Mouse (Mus musculus) heart, adult 11 months (tissue): ENCODE measurements around the gene Gm20671.
A peak's percentile ranks its signal among the peaks of the same experiment; 100 is the strongest.
"Not testable (repeated sequence)": the region's sequence is repeated elsewhere in the genome, so short reads cannot be mapped to it uniquely, and the experiment has no call there.

Experiments used
- DNase-seq: peaks from one replicate; pipeline ENCODE4 v3.0.0; 2022

Gm20671 gene

DNA sequence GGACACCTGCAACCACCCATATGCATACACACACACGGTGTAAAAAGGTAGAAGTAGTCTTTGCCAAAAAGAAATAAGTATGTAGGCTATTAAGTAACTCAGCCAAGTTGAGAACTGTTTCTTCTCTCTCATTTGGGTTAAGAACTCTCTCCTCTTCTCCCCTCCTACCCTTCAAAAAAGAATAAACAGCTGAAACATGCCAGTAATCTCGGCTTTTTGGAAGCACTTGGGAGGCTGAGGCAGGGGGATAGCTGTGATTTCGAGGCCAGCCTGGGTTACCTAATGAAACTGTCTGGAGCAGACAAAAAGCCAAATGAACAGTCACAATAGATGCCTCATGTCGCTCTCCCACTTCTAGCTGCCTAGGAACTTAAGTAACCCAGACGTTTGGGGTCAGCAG, 42.2 kb downstream of the Gm20671 start:
- DNase-seq: no peak

DNA sequence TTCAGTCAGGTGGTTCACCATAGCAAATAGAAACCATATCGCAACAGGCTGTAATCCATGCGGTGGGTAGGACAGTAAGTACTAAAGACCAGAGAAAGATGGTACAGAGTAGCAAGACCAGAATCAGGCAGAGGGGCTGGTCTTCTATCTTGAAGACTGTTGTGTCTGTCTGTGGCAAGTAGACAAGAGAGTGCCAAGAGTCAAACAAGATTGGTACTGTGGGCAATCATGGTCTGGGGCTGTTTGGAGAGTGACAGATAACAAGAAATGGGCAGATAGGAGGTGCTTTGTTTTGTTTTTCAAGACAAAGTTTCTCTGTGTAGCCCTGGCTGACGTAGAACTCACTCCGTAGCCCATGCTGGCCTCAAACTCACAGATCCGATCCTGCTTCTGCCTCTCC, 45.3 kb downstream of the Gm20671 start:
- no peak for DNase-seq

GRCm38 (mm10) chr5:32778168-32778567, 48.7 kb downstream of the Gm20671 start:
- DNase-seq: no peak

DNA sequence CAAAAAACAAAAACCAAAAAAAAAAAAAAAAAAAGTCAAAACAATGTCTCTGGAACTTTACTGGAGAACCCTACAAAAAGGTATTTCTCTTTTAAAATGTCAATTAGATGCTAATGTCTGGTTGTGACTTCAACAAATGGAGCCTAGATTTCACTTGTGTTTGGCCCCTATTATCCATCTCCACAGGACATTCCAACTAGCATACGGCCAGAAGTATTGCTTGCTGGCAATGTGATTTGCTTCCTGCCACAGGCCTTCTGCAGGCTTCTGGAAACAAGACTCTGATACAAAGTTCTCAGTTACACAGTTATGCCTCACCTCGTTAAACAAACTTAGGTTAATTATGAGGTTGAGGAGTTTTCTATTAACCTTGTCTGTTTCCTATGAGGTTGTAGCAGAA, 54.5 kb downstream of the Gm20671 start:
- DNase-seq: no peak

DNA sequence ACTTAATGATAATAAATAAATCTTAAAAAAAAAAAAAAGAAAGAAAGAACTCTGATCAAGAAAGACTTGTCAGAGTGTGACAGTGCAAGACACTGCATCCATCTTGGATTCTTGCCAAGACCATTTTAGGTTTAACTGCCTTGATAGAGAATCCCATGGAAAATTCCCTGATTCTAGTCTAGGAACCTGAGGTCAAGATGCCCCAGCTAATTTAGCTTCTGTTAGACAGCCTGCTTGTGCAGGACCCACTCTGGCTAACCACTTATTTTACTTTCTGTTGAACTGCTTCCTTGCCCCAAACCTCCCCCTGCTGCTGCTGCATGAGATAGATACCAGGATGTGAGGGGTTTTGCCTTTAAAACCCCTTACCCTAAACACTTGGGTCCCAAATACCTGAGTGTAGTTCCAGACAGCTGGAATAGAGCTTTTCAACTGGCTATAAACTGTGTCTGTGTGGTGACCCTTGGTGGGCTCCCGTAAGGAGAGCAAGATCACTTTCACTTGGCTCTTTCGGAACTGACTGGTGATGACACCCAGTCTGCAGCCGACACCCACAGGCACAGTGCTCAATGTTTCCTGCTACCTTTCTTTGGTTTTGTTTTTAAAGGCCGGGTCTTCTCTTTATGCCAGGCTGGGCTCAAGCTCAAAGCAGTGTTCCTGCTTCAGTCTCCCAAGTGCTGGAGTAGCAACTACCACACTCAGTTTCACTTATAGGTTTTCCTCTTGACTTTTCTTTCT, 59.1 kb downstream of the Gm20671 start:
- DNase-seq: no peak

DNA sequence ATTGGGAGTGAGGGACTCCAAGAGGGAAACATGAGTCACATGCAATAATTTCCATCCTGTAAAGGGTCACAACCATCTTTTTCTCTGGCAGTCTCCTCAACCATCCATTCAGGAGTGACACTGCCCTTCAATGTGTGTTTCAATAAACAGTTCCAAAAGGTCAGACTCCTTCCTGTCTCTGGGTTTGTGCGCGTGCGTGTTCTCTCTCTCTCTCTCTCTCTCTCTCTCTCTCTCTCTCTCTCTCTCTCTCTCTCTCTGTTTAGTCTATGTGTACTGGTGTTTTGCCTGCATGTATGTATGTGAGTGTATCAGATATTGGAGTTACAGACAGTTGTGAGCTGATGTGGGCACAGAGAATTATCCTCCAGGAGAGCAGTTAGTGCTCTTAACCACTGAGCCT, 59.9 kb downstream of the Gm20671 start:
- DNase-seq: no peak

DNA sequence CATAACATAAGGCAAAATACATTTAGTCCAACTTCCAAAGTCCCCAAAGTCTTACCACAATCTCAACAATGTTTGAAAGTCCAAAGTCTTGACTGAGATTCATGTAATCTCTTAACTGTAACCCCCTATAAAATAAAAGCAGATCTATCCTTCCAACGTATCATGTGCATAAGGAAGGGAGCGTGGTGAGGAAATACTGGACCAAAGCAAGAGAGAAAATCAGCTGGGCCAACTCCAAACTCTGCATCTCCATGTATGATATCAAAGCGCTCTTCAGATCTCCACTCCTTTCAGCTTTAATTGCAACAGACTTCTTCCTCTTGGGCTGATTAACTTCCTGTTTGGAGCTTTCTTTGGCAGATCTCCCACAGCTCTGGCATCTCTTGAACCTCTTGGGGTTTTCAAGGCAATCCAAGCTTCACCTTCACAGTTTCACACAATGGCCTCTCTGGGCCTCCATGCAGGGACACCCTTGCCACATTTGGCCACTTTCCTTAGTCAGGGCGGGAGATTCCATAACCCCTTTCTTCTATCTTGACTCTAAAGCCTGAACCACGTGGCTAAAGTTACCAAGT, 65.3 kb downstream of the Gm20671 start:
- peak; percentile 95 for DNase-seq

DNA sequence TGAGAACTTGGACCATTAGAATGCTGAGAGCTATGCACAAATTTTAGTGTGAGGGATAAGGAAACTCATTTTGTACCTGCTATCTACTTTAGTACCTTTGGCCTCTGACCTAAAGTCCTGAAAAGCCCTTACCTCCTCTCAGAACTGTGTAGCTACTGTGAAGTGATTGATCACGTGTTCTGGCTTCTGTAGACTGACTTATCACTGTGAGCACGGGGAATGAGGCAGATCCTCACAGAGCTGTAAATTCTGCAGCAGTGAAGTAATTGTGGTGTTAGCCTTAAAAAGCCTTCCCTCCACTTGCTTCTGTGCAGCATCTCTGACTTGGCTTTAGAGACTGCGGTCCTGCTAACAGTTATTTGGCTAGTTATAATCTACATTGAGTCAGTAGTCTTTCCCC, 66.1 kb downstream of the Gm20671 start:
- DNase-seq: peak; percentile 85

- peak; percentile 91 for DNase-seq
Observed at GRCm38 (mm10) chr5:32760352-32760751, 66.6 kb downstream of the Gm20671 start.

GRCm38 (mm10) chr5:32759662-32760061, 67.2 kb downstream of the Gm20671 start:
- DNase-seq: no peak

GRCm38 (mm10) chr5:32756141-32756540, 70.8 kb downstream of the Gm20671 start:
- DNase-seq: no peak

DNA sequence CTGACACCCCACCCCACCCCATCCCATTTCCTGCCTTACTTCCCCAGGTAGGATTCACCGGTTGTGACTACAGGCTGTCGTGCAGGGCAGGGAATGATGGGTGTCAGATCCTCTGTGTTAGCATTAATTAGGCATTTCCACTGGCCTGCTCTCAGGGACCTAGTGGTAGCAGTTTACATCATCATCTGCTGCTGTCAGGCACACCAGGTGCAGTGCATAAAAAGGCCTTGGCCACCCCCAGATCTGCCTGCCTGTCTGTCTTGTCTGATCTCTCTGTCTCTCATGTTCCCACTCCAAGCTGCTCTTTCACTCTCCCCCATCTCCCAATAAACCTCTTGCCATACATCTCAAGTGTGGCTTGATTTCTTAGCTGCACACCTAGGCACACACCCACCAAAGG, 75.2 kb downstream of the Gm20671 start:
- DNase-seq: no peak

- no peak for DNase-seq
Observed at GRCm38 (mm10) chr5:32748936-32749335, 78.0 kb downstream of the Gm20671 start.

GRCm38 (mm10) chr5:32747650-32748375, 79.1 kb downstream of the Gm20671 start:
- DNase-seq: peak; percentile 96

GRCm38 (mm10) chr5:32745705-32746655, 80.9 kb downstream of the Gm20671 start:
- DNase-seq: peak; percentile 100

GRCm38 (mm10) chr5:32742149-32742548, 84.8 kb downstream of the Gm20671 start:
- DNase-seq: peak; percentile 91

- DNase-seq: not testable (repeated sequence)
Observed at GRCm38 (mm10) chr5:32741377-32741776, 85.5 kb downstream of the Gm20671 start.

DNA sequence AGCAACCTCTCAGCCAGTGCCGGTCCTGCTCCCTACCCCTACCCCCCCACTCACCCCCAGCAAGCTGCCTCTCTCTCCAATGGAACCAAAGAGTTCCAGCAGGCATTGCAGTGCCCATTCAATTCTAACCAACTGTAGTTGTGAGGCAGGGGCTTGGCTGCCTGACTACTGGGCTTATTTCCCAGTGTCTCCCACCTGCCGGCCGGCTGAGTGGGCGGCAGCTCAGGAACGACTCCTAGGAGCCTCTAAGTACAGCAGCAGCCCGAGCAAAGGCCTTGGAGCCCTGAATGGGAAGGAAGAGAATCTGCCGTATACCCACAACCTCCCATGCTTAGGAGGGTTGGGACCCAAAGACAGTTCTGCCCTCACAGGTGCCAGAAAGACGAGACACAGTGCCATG, 86.1 kb downstream of the Gm20671 start:
- not testable (repeated sequence) for DNase-seq

DNA sequence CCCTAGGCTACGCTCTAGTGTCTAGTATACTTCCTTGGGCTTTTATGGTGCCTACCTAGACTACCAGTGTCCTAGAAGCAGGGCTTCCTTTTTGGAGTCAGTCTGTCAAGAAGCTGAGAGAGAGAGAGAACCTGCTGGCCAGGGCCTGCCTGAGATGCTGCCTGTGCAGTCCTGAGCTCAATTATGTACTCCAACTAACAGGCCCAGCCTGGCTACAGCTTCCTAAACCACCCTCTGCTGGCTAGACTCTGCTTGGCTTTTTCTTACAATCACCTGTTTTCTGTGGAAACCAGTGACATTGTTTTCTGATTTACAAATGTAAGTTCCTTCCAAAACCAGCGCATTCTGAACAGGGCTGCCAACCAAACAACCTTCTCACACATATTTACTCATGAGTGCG, 86.8 kb downstream of the Gm20671 start:
- DNase-seq: no peak

- DNase-seq: not testable (repeated sequence)
Observed at GRCm38 (mm10) chr5:32736770-32737169, 90.1 kb downstream of the Gm20671 start.

DNA sequence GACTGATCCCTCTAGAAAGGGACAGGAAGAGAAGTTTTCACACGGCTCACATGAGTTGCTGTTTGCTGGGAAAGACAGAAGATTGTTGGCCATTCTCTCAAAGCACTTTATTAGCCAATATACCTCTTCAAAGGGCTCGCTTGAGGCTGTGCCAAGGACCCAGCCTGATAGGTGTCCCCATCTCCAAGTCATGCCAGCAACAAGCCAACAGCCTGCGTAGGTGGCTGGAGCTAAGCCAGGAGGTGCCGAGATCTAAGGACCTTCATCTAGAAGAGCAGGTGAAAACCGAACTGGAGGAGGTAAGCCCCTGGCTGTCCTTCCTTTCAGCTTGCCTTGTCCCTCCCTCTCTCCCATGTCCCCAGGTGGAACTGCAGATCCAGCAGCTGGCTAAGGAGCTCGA, 91.1 kb downstream of the Gm20671 start:
- DNase-seq: no peak

GRCm38 (mm10) chr5:32733892-32734291, 93.0 kb downstream of the Gm20671 start:
- not testable (repeated sequence) for DNase-seq

DNA sequence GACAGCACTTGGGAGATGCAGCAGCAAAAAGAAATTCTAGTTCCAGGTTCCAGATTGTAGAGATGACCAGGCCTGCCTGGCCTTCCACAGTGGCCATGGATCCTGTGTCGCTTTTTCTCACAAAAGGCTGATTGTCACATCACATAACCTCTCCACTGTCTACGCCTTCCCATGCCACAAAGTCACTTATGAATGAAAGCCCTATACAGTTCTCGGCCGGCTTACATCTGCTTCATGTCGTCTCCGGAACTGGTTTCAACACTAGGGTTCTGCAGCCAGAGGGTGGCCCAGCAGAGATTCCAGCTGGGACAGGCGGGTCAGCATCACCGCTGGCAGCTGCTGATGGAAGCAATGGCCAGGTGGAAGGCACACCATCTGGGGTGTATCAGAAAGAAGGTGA, 98.1 kb downstream of the Gm20671 start:
- DNase-seq: peak; percentile 83
